Mouse (Mus musculus) fat pad, adult 2 months (tissue): ENCODE data around the gene Atf7.

Experiments used
- DNase-seq: peaks from one replicate; pipeline ENCODE4 v3.0.0-alpha.2; 2011; ENCODE audit warnings: low read depth, low spot score; ENCODE audit errors: extremely low read depth

The Atf7 gene

DNA sequence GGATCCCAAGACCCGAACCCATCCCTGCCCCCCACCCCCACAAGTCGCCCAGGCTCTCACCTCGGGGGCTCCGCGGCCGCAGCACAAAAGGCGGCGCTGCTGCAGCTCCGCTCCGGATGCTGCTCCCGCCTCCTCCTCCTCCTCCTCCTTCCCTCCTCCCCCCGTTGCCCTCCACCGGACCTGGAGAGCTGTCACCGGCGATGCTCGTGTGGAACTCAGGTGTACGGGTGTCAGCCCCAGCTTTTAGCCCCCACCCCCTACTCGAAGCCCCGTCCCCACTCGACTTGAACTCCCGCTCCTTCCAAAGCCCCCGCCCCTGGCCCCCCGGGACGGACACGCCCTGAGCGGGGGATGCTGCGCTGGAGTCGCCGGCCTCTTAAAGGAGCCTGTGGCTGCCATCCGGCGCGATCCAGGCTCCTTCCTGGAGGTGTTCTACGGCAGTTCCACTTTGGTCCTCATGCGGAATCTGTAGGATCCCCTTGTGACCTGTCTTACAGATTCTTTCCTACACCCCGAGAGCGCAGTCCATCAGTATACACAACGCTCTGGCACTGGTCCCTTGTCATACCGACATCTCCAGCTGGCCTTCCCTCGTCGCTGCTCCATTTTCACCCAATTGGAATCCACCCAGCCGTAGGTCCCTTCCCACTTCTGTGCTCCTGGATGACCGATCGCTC, 108.4 kb downstream of the Atf7 start, which contains the start of gene Map3k12:
Map3k12 (minus strand) TSS at position 337 of the 677 bp plus-strand sequence.
- DNase-seq = no peak

DNA sequence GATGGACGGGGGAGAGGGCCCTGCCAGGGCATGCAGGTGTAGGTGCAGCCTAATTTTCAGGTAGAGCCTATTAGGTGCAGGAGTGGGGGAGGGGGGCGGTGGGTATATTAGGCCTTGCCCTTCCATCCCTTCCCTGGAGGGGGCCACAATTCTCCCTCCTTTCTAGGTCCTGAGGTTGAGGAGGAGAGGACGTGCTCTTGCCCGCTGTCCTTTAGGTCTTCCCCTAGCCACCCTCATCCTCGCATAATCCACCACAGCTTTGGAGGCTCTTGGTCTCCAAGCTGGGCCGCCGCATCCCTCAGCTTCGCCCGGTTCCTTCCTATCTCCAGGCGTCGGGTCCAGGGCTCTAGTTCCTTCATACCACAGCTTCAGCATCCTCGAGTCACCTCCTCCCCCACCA, 109.0 kb downstream of the Atf7 start:
- DNase-seq = no peak

- no peak for DNase-seq
These were observed 109.5 kb downstream of the Atf7 start for GRCm38 (mm10) chr15:102515791-102516190.

- DNase-seq = no peak
These were observed 110.0 kb downstream of the Atf7 start for GRCm38 (mm10) chr15:102515261-102515660.

- no peak for DNase-seq
These were observed 112.3 kb downstream of the Atf7 start for GRCm38 (mm10) chr15:102513004-102513403.

GRCm38 (mm10) chr15:102512471-102512870, 112.8 kb downstream of the Atf7 start:
- DNase-seq = no peak

DNA sequence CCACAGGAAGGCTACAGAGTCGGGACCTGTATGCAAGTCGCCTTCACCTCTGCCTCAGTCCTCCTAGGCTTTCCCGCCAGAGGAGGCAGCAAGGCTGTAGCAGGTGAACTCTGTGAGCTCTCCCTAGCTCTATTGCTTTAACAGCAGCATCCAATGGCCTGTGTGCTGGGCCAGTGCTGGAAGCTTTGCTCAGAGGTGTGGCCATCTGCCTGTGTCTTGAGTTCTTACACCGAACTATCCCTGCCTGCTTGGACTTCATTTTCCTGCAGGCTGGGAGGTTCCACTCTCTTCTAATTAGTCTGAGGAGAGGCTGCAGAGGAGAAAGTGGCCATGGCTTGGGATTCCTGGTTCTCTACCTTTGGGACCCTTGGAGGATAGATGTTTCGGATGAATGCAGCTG, 113.3 kb downstream of the Atf7 start:
- DNase-seq = no peak

- no peak for DNase-seq
These were observed 113.9 kb downstream of the Atf7 start for GRCm38 (mm10) chr15:102511285-102511833.

GRCm38 (mm10) chr15:102510590-102511284, 114.5 kb downstream of the Atf7 start:
- DNase-seq = no peak

- DNase-seq = no peak
These were observed 115.2 kb downstream of the Atf7 start for GRCm38 (mm10) chr15:102510110-102510509.

DNA sequence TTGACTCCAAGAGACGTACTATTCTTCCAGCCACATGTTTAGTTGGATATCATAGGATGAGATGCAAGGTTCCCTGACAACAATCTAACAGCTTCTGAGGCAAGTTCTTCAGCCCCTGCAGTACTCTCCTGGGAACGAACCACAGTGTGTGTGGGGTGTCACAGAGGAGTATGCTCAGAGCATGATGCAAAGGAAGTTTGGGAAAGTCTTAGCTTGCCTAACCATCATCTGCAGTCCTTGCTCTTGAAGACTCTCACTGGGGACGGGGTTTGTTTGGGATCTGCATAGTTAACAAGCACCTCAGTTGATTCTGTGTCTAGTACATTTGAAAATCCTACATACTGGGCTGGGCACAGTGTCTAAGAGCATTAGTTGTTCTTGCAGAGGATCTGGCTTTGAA, 116.9 kb downstream of the Atf7 start:
- DNase-seq = no peak

GRCm38 (mm10) chr15:102507561-102507960, 117.7 kb downstream of the Atf7 start:
- DNase-seq = no peak

- no peak for DNase-seq
These were observed 118.4 kb downstream of the Atf7 start for GRCm38 (mm10) chr15:102506864-102507263.

GRCm38 (mm10) chr15:102506464-102506830, 118.8 kb downstream of the Atf7 start:
- no peak for DNase-seq

- DNase-seq = no peak
These were observed 119.3 kb downstream of the Atf7 start for GRCm38 (mm10) chr15:102505770-102506463.

DNA sequence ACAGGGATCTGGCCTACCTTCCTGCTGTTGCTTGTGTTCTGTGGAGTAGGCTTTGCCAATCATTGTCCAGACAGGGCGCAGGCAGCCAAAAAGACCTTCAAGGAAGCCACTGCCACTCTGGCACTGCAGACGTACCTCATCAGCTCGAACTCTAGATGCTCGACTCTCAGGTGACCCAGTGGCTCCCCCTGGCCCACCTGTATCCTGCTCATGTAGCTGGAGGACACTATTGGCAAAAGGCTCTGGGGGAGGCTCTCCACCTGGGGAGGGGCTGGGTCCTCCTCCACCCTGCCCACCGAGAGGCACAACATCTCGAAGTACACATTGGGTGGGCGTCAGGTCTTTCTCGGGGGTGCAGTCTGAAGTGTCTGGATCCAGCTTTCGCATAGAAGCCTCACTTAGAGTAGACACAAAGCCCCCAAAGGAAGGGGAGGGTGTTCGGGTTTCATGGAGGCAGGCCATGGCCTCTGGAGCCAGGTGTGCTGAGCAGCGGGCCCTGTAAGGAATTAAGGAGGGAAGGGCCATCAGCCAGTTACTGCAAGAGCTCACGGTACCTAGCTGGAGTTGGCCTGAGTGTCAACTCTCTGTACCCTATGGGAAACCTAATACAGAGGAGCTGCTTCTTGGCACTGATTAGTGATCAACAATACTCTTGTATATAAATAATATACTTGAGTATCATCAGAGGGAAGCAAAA, 120.0 kb downstream of the Atf7 start:
- no peak for DNase-seq

- no peak for DNase-seq
These were observed 121.1 kb downstream of the Atf7 start for GRCm38 (mm10) chr15:102503924-102504782.

DNA sequence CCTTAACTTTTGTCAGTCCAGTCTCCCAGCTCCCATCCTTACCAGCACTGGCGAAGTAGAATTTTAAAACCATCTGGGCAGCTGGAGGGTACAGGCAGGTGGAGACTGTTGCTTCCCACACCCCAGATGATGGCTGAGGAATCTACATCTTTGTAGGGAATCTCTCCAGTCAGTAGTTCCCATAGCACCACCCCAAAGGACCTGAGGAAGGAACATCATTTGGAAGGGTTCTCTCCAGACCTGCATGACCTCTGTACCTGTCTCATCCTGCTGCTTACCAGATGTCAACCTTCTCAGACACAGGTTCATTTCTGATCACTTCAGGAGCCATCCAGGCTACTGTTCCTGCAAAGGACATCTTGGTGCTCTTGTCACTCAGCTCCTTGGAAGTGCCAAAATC, 121.8 kb downstream of the Atf7 start, which contains the start of gene Gm10337:
Gm10337 (plus strand) TSS at position 276 of the 400 bp plus-strand sequence.
- no peak for DNase-seq

DNA sequence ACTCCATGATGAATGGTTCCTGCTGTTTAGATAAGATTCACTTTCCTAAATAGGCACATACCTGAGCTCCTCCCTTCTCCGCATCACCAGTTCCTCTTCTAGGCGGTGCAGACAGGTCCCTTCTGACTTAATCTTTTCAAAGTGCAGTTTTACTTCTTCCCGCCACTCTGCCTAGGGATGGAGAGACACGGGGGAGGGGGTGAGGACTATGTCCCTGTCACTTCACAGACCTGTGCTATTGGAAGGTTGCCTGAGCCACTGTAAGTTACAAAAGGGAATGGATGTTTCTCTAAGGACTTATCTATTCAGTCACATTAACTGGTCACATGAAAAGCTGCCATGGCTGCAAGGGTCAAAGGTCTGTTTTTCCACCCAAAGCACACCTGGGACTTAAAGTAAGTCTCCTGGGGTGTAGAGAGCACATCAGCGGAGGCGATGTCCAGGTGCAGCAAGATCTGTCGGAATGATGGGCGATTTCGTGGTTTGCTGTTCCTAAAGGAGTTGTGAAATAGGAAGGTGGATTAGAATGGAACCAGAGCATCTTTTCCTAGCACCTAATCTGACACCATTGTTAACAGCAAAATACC, 122.9 kb downstream of the Atf7 start:
- no peak for DNase-seq
